Mouse (Mus musculus): ENCODE results near the gene Slc26a6. TPM values are rescaled to one million over a fixed set of nuclear protein-coding genes. Genes with fewer than 3 reads are reported as not detected.

The Slc26a6 gene
- total and polyA plus RNA-seq, 2 experiments: 5.4 to 5.6 TPM

- Histone ChIP-seq H3K36me3 (ENCODE audit: control insufficient read depth, insufficient read depth, low read length) (peaks cover 37% of the 10 kb centered on the region), H3K79me2 (ENCODE audit: control insufficient read depth, insufficient read depth, low read length) (no peaks in the 10 kb centered on the region), H3K9ac (ENCODE audit: low read depth, low read length) (no peak overlapping the region), H3K4me1 (ENCODE audit: control insufficient read depth, insufficient read depth, low read length) (no peaks in the 10 kb centered on the region), H3K4me3 (ENCODE audit: insufficient read depth, low read depth, low read length) (no peak overlapping the region), H3K27ac (replicated peaks; ENCODE audit: insufficient read depth, low read depth, low read length) (no peak overlapping the region), H3K27me3 (ENCODE audit: control insufficient read depth, insufficient read depth, low read length) (no peaks in the 10 kb centered on the region)
- TF ChIP-seq POLR2A (IDR thresholded peaks at IDR 0.05; ENCODE audit: extremely low read depth, insufficient read depth, low read length): no peak
- TF ChIP-seq CTCF (IDR thresholded peaks at IDR 0.05; ENCODE audit: low read depth, low read length): no peak
- 94% methylated on average over 9 of the region's 9 CpGs for WGBS
- no peak for DNase-seq (ENCODE audit: extremely low read depth, low read depth, low spot score)
Observed at GRCm38 (mm10) chr9:108949967-108950728, 97.1 kb downstream of the Slc26a6 start.

- DNase-seq (ENCODE audit: extremely low read depth, low read depth, low spot score): no peak
- Histone ChIP-seq H3K9ac (ENCODE audit: low read depth, low read length) (no peak within 1 kb of the TSS), H3K4me1 (ENCODE audit: control insufficient read depth, insufficient read depth, low read length) (no peaks in the 10 kb centered on the region), H3K79me2 (ENCODE audit: control insufficient read depth, insufficient read depth, low read length) (no peaks in the 10 kb centered on the region), H3K27me3 (ENCODE audit: control insufficient read depth, insufficient read depth, low read length) (no peaks in the 10 kb centered on the region), H3K4me3 (ENCODE audit: insufficient read depth, low read depth, low read length) (no peak within 1 kb of the TSS), H3K36me3 (ENCODE audit: control insufficient read depth, insufficient read depth, low read length) (peaks cover 12% of the 10 kb centered on the region; the same call in 1 of the 2 replicates), H3K27ac (replicated peaks; ENCODE audit: insufficient read depth, low read depth, low read length) (no peak within 1 kb of the TSS)
- TF ChIP-seq CTCF (IDR thresholded peaks at IDR 0.05; ENCODE audit: low read depth, low read length): no peak
- TF ChIP-seq POLR2A (IDR thresholded peaks at IDR 0.05; ENCODE audit: extremely low read depth, insufficient read depth, low read length): no peak
- WGBS: 16% methylated on average over 15 of the region's 15 CpGs
Observed at GRCm38 (mm10) chr9:108953081-108953636, 100.1 kb downstream of the Slc26a6 start, which contains the start of gene Col7a1. Col7a1 (plus strand) TSS chr9:108953586.

GRCm38 (mm10) chr9:108955241-108955640 lies 102.2 kb downstream of the Slc26a6 start:
- no peaks in the 10 kb centered on the region for H3K36me3 ChIP-seq (ENCODE audit: control insufficient read depth, insufficient read depth, low read length)
- no peak overlapping the region for H3K27ac ChIP-seq (replicated peaks; ENCODE audit: insufficient read depth, low read depth, low read length)
- no peak overlapping the region for H3K9ac ChIP-seq (ENCODE audit: low read depth, low read length)
- H3K4me1 ChIP-seq (ENCODE audit: control insufficient read depth, insufficient read depth, low read length): no peaks in the 10 kb centered on the region
- no peaks in the 10 kb centered on the region for H3K27me3 ChIP-seq (ENCODE audit: control insufficient read depth, insufficient read depth, low read length)
- no peak for TF ChIP-seq POLR2A (IDR thresholded peaks at IDR 0.05; ENCODE audit: extremely low read depth, insufficient read depth, low read length)
- TF ChIP-seq CTCF (IDR thresholded peaks at IDR 0.05; ENCODE audit: low read depth, low read length): no peak
- no peak for DNase-seq (ENCODE audit: extremely low read depth, low read depth, low spot score)
- no peak overlapping the region for H3K4me3 ChIP-seq (ENCODE audit: insufficient read depth, low read depth, low read length)
- no peaks in the 10 kb centered on the region for H3K79me2 ChIP-seq (ENCODE audit: control insufficient read depth, insufficient read depth, low read length)
- WGBS: 90% methylated on average over 11 of the region's 11 CpGs

- peak; percentile 49 for DNase-seq (ENCODE audit: extremely low read depth, low read depth, low spot score)
- Histone ChIP-seq H3K9ac (ENCODE audit: low read depth, low read length) (no peak overlapping the region), H3K27me3 (ENCODE audit: control insufficient read depth, insufficient read depth, low read length) (no peaks in the 10 kb centered on the region), H3K4me1 (ENCODE audit: control insufficient read depth, insufficient read depth, low read length) (no peaks in the 10 kb centered on the region), H3K4me3 (ENCODE audit: insufficient read depth, low read depth, low read length) (no peak overlapping the region), H3K79me2 (ENCODE audit: control insufficient read depth, insufficient read depth, low read length) (no peaks in the 10 kb centered on the region), H3K36me3 (ENCODE audit: control insufficient read depth, insufficient read depth, low read length) (no peaks in the 10 kb centered on the region), H3K27ac (replicated peaks; ENCODE audit: insufficient read depth, low read depth, low read length) (no peak overlapping the region)
- 69% methylated on average over 11 of the region's 11 CpGs for WGBS
- TF ChIP-seq POLR2A (IDR thresholded peaks at IDR 0.05; ENCODE audit: extremely low read depth, insufficient read depth, low read length): no peak
- TF ChIP-seq CTCF (IDR thresholded peaks at IDR 0.05; ENCODE audit: low read depth, low read length): no peak
Observed at GRCm38 (mm10) chr9:108955846-108956245, 102.8 kb downstream of the Slc26a6 start.

Other genes starting within 250 kb of the Slc26a6 start
- gene Arih2, start 203.9 kb upstream of the Slc26a6 start, total RNA-seq (2014; rRNA removed): 34.0 and 37.1 TPM in 2 replicates
- 25.5 and 26.8 TPM in 2 replicates for gene Arih2, start 203.9 kb upstream of the Slc26a6 start, polyA plus RNA-seq (2012; rRNA removed)
- 96.4 and 118 TPM in 2 replicates for gene Slc25a20, start 191.2 kb upstream of the Slc26a6 start, total RNA-seq (2014; rRNA removed)
- gene Slc25a20, start 191.2 kb upstream of the Slc26a6 start, polyA plus RNA-seq (2012; rRNA removed): 52.5 and 70.6 TPM in 2 replicates
- 20.0 and 26.2 TPM in 2 replicates for gene Prkar2a, start 164.0 kb upstream of the Slc26a6 start, total RNA-seq (2014; rRNA removed)
- gene Prkar2a, start 164.0 kb upstream of the Slc26a6 start, polyA plus RNA-seq (2012; rRNA removed): 23.4 and 28.8 TPM in 2 replicates
- 78.6 and 87.2 TPM in 2 replicates for gene Ip6k2, start 69.5 kb upstream of the Slc26a6 start, total RNA-seq (2014; rRNA removed)
- gene Ip6k2, start 69.5 kb upstream of the Slc26a6 start, polyA plus RNA-seq (2012; rRNA removed): 47.1 and 52.8 TPM in 2 replicates
- 2.2 and 2.8 TPM in 2 replicates for gene Nckipsd, start 44.9 kb upstream of the Slc26a6 start, total RNA-seq (2014; rRNA removed)
- 5.8 and 7.7 TPM in 2 replicates for gene Nckipsd, start 44.9 kb upstream of the Slc26a6 start, polyA plus RNA-seq (2012; rRNA removed)
- gene Celsr3, start 27.0 kb upstream of the Slc26a6 start, total RNA-seq (2014; rRNA removed): under 0.01 TPM in 1 of 2 replicates, not detected in the other
- not detected in 2 replicates for gene Celsr3, start 27.0 kb upstream of the Slc26a6 start, polyA plus RNA-seq (2012; rRNA removed)
- not detected in 2 replicates for gene Tmem89, start 61.3 kb downstream of the Slc26a6 start, total RNA-seq (2014; rRNA removed)
- gene Tmem89, start 61.3 kb downstream of the Slc26a6 start, polyA plus RNA-seq (2012; rRNA removed): 0.12 TPM in 1 of 2 replicates, not detected in the other
- 323 and 384 TPM in 2 replicates for gene Uqcrc1, start 83.3 kb downstream of the Slc26a6 start, total RNA-seq (2014; rRNA removed)
- gene Uqcrc1, start 83.3 kb downstream of the Slc26a6 start, polyA plus RNA-seq (2012; rRNA removed): 623 and 677 TPM in 2 replicates
- gene Col7a1, start 100.3 kb downstream of the Slc26a6 start, total RNA-seq (2014; rRNA removed): 0.07 and 0.46 TPM in 2 replicates
- gene Col7a1, start 100.3 kb downstream of the Slc26a6 start, polyA plus RNA-seq (2012; rRNA removed): 0.19 and 0.23 TPM in 2 replicates
- not detected in 2 replicates for gene Ucn2, start 132.7 kb downstream of the Slc26a6 start, total RNA-seq (2014; rRNA removed)
- gene Ucn2, start 132.7 kb downstream of the Slc26a6 start, polyA plus RNA-seq (2012; rRNA removed): not detected in 2 replicates
- 1.0 and 1.7 TPM in 2 replicates for gene Pfkfb4, start 138.5 kb downstream of the Slc26a6 start, total RNA-seq (2014; rRNA removed)
- gene Pfkfb4, start 138.5 kb downstream of the Slc26a6 start, polyA plus RNA-seq (2012; rRNA removed): 1.1 and 1.4 TPM in 2 replicates
- gene Shisa5, start 185.3 kb downstream of the Slc26a6 start, total RNA-seq (2014; rRNA removed): 20.8 and 23.8 TPM in 2 replicates
- gene Shisa5, start 185.3 kb downstream of the Slc26a6 start, polyA plus RNA-seq (2012; rRNA removed): 144 and 205 TPM in 2 replicates
- gene Trex1, start 206.5 kb downstream of the Slc26a6 start, total RNA-seq (2014; rRNA removed): 7.7 and 8.4 TPM in 2 replicates
- gene Trex1, start 206.5 kb downstream of the Slc26a6 start, polyA plus RNA-seq (2012; rRNA removed): 30.7 and 41.1 TPM in 2 replicates
- gene Atrip, start 220.8 kb downstream of the Slc26a6 start, total RNA-seq (2014; rRNA removed): 5.1 and 5.4 TPM in 2 replicates
- 9.2 and 10.3 TPM in 2 replicates for gene Atrip, start 220.8 kb downstream of the Slc26a6 start, polyA plus RNA-seq (2012; rRNA removed)
- 7.5 and 8.6 TPM in 2 replicates for gene Ccdc51, start 229.2 kb downstream of the Slc26a6 start, total RNA-seq (2014; rRNA removed)
- 7.2 and 8.2 TPM in 2 replicates for gene Ccdc51, start 229.2 kb downstream of the Slc26a6 start, polyA plus RNA-seq (2012; rRNA removed)
- gene Tma7, start 229.3 kb downstream of the Slc26a6 start, total RNA-seq (2014; rRNA removed): 53.4 and 54.7 TPM in 2 replicates
- gene Tma7, start 229.3 kb downstream of the Slc26a6 start, polyA plus RNA-seq (2012; rRNA removed): 23.3 and 24.4 TPM in 2 replicates
- gene Plxnb1, start 242.1 kb downstream of the Slc26a6 start, total RNA-seq (2014; rRNA removed): 10.9 and 17.9 TPM in 2 replicates
- gene Plxnb1, start 242.1 kb downstream of the Slc26a6 start, polyA plus RNA-seq (2012; rRNA removed): 15.4 and 26.5 TPM in 2 replicates

Data from liver, adult 2 months (tissue).